Mouse (Mus musculus): ENCODE results near the gene Tmem62. TPM values are rescaled to one million over a fixed set of nuclear protein-coding genes. Genes with fewer than 3 reads are reported as not detected.

Gene Tmem62
- polyA plus RNA-seq, 1 experiment from 2014 or later = 4.2 TPM

DNA sequence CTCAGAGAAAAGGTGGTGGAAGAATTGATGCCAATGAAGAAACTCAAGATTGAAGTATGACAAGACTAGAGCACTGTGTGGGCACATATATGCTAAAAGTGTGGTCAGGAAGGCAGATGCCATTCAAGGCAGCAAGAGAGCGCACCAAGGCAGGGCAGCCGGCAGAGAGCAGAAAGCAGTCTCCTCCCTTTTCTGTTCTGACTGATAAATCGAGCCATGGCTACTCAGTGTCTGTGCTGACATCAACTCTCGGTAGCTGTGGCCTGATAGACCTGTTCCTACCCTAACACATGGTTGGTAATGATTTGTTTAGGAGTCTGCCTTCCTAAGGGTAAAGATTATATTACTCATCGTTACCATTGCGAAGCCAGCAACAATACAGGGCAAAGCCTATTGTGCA, 79.1 kb downstream of the Tmem62 start:
- Histone ChIP-seq H3K36me3 (ENCODE audit: control insufficient read depth, insufficient read depth, low read length) (no peaks in the 10 kb centered on the region), H3K27ac (ENCODE audit: low read length) (no peak overlapping the region), H3K4me1 (ENCODE audit: control insufficient read depth, insufficient read depth, low read length) (no peaks in the 10 kb centered on the region), H3K9ac (replicated peaks; ENCODE audit: low read depth, low read length) (no peak overlapping the region), H3K27me3 (ENCODE audit: control insufficient read depth, insufficient read depth, low read length) (no peaks in the 10 kb centered on the region), H3K9me3 (ENCODE audit: control insufficient read depth, low read depth, low read length) (peaks cover under 1% of the 10 kb centered on the region; the same call in 1 of the 2 replicates), H3K4me3 (ENCODE audit: low read depth, low read length) (no peak overlapping the region), H3K4me2 (replicated peaks; ENCODE audit: low read depth, low read length) (no peak overlapping the region)
- 86% methylated on average over 6 of the region's 6 CpGs for WGBS
- ATAC-seq (ENCODE audit: insufficient number of reproducible peaks, insufficient read depth, low FRiP score, low read depth) = no peak

Small RNA genes lying within 50 kb of the gene (microRNA-seq; reads per million reads assigned to microRNA genes)
- gene Gm44325 = not detected

Other genes starting within 250 kb of the Tmem62 start
- 7.9 and 10.3 TPM in 2 replicates for gene Cdan1, start 126.9 kb upstream of the Tmem62 start, polyA plus RNA-seq (2014; fragmentation: Nextera tagmentation; extraction: Ambion mirVana)
- gene Ttbk2, start 126.4 kb upstream of the Tmem62 start, polyA plus RNA-seq (2014; fragmentation: Nextera tagmentation; extraction: Ambion mirVana) = 5.1 and 6.3 TPM in 2 replicates
- gene Ubr1, start 6.3 kb upstream of the Tmem62 start, polyA plus RNA-seq (2014; fragmentation: Nextera tagmentation; extraction: Ambion mirVana) = 30.7 and 32.6 TPM in 2 replicates
- 37.2 and 41.8 TPM in 2 replicates for gene Ccndbp1, start 31.4 kb downstream of the Tmem62 start, polyA plus RNA-seq (2014; fragmentation: Nextera tagmentation; extraction: Ambion mirVana)
- 1.0 and 1.3 TPM in 2 replicates for gene Epb42, start 60.1 kb downstream of the Tmem62 start, polyA plus RNA-seq (2014; fragmentation: Nextera tagmentation; extraction: Ambion mirVana)
- gene Tgm5, start 108.8 kb downstream of the Tmem62 start, polyA plus RNA-seq (2014; fragmentation: Nextera tagmentation; extraction: Ambion mirVana) = 0.09 and 0.13 TPM in 2 replicates
- gene Tgm7, start 132.8 kb downstream of the Tmem62 start, polyA plus RNA-seq (2014; fragmentation: Nextera tagmentation; extraction: Ambion mirVana) = 0.20 TPM in 1 of 2 replicates, not detected in the other
- gene Adal, start 163.4 kb downstream of the Tmem62 start, polyA plus RNA-seq (2014; fragmentation: Nextera tagmentation; extraction: Ambion mirVana) = 21.8 and 22.7 TPM in 2 replicates
- 20.1 and 23.9 TPM in 2 replicates for gene Lcmt2, start 163.6 kb downstream of the Tmem62 start, polyA plus RNA-seq (2014; fragmentation: Nextera tagmentation; extraction: Ambion mirVana)
- 53.5 and 58.6 TPM in 2 replicates for gene Tubgcp4, start 193.6 kb downstream of the Tmem62 start, polyA plus RNA-seq (2014; fragmentation: Nextera tagmentation; extraction: Ambion mirVana)
- 12.2 and 12.9 TPM in 2 replicates for gene Zscan29, start 194.1 kb downstream of the Tmem62 start, polyA plus RNA-seq (2014; fragmentation: Nextera tagmentation; extraction: Ambion mirVana)